Mouse (Mus musculus) megakaryocyte, embryonic 14.5 days (primary cell): ENCODE data around the gene Nedd4.

Source experiments
- FLI1 ChIP-seq: IDR thresholded peaks from 2 replicates; pipeline ENCODE4 v1.6.1; 2012; ENCODE audit warnings: low read length, inconsistent platforms, mixed read lengths
- GATA1 ChIP-seq: IDR thresholded peaks from 3 replicates; pipeline ENCODE4 v1.6.1; 2012; ENCODE audit warnings: mixed read lengths, low read length, inconsistent platforms, borderline replicate concordance

GRCm38 (mm10) chr9:72735822-72736410, 73.8 kb downstream of the Nedd4 start:
- TF ChIP-seq GATA1 (no peak), FLI1 (no peak)
